ENCODE assay signal across 34 mouse cellular contexts in genomic region chr17:66601171-66601570, GRCm38 (mm10). TPM values are rescaled to one million over a fixed set of nuclear protein-coding genes. Genes with fewer than 3 reads are reported as not detected.
"Had no signal": no experiment of that assay in that cellular context is flagged by ENCODE, and none has a peak within 500 bp of the region (broad histone marks: within the 10 kb centered on the region; RNA-seq: fewer than 3 reads in every experiment).

No protein-coding gene starts in this region.

- DNase-seq: forebrain, postnatal 0 days; gastrocnemius, adult 2 months; gastrocnemius, postnatal 10 days; gastrocnemius, postnatal 25 days; heart, adult 2 months; heart, postnatal 14 days; heart, postnatal 36 days; kidney, adult 11 months; kidney, adult 2 months; kidney, adult 9 months; kidney, postnatal 14 days; kidney, postnatal 36 days; layer of hippocampus, adult 9-11 months; layer of hippocampus, postnatal 36 days; liver; liver, embryonic 13.5 days had no signal

- H3K27ac ChIP-seq: gastrocnemius, adult 2 months; heart, adult 2 months; heart, embryonic 13.5 days; heart, embryonic 15.5 days; hindbrain, embryonic 10.5 days; hindbrain, embryonic 12.5 days; hindbrain, embryonic 14.5 days; kidney, embryonic 15.5 days; kidney, postnatal 0 days; limb, embryonic 10.5 days; limb, embryonic 12.5 days; liver, embryonic 13.5 days had no signal

- H3K27me3 ChIP-seq: heart, embryonic 13.5 days; heart, embryonic 15.5 days; hindbrain, embryonic 12.5 days; kidney, embryonic 15.5 days; limb, embryonic 12.5 days; liver, embryonic 13.5 days had no signal

- H3K4me3 ChIP-seq: gastrocnemius, adult 2 months; heart, adult 2 months; heart, embryonic 13.5 days; heart, embryonic 15.5 days; hindbrain, embryonic 10.5 days; hindbrain, embryonic 12.5 days; kidney, embryonic 15.5 days; limb, embryonic 10.5 days; limb, embryonic 12.5 days; liver, embryonic 13.5 days had no signal

- H3K4me2 ChIP-seq: heart, embryonic 11.5 days; heart, embryonic 13.5 days; heart, embryonic 15.5 days; hindbrain, embryonic 12.5 days; hindbrain, embryonic 14.5 days; kidney, embryonic 15.5 days; limb, embryonic 12.5 days; liver, embryonic 11.5 days; liver, embryonic 13.5 days had no signal

- H3K36me3 ChIP-seq: heart, embryonic 13.5 days; heart, embryonic 15.5 days; hindbrain, embryonic 10.5 days; hindbrain, embryonic 12.5 days; kidney, embryonic 15.5 days; limb, embryonic 10.5 days; limb, embryonic 12.5 days; liver, embryonic 13.5 days had no signal

- H3K9ac ChIP-seq: forebrain, postnatal 0 days; heart, embryonic 13.5 days; heart, embryonic 15.5 days; hindbrain, embryonic 12.5 days; hindbrain, embryonic 14.5 days; kidney, embryonic 15.5 days; limb, embryonic 12.5 days; liver, embryonic 13.5 days had no signal

- H3K4me1 ChIP-seq: heart, embryonic 13.5 days; heart, embryonic 15.5 days; hindbrain, embryonic 10.5 days; hindbrain, embryonic 12.5 days; kidney, embryonic 15.5 days; liver, embryonic 13.5 days had no signal

- ATAC-seq: forebrain, postnatal 0 days; hindbrain, embryonic 16.5 days; inflammation-experienced regulatory T-cells, adult 6 months had no signal

- H3K9me3 ChIP-seq: heart, embryonic 13.5 days; heart, embryonic 15.5 days; hindbrain, embryonic 10.5 days; hindbrain, embryonic 12.5 days; kidney, embryonic 15.5 days; limb, embryonic 10.5 days; limb, embryonic 12.5 days; liver, embryonic 13.5 days had no signal

RNA-seq across cellular contexts. Expression of gene Themis3, which starts 6.8 kb away (rescaled TPM):
- total RNA-seq: forebrain, postnatal 0 days; gastrocnemius, postnatal 10 days; gastrocnemius, postnatal 4 days; granulocyte monocyte progenitor cell, adult 5-6 weeks; heart, adult 2 months; heart, postnatal 14 days; heart, postnatal 36 days; layer of hippocampus, adult 18-20 months; layer of hippocampus, postnatal 14 days; layer of hippocampus, postnatal 36 days had no signal
- polyA plus RNA-seq: forebrain, postnatal 0 days; heart, adult 2 months; heart, embryonic 11.5 days; heart, embryonic 13.5 days; heart, postnatal 0 days; hindbrain, embryonic 10.5 days; hindbrain, embryonic 12.5 days; hindbrain, embryonic 14.5 days; hindbrain, embryonic 16.5 days; inflammation-experienced regulatory T-cells, adult 6 months; kidney, adult 2 months; limb, embryonic 10.5 days; limb, embryonic 12.5 days; liver, embryonic 11.5 days; liver, embryonic 13.5 days had no signal
